Mouse (Mus musculus): ENCODE data around the gene Tcp1.

DNA sequence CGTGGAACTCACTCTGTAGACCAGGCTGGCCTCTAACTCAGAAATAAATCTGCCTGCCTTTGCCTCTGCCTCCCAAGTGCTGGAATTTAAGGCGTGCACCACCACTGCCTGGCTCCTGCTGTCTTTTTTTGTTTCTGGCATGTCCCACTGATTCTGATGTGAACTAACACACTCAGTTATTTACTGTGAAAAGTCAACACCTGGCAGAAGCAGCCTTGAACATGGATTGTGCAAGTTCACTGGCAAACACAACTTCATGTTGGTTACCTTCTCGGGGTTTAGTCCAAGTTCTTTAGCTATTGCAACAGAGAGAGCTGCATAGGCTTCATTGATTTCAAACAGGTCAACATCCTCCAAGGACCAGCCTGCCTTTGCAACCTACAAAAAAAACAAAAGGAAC, 9.5 kb downstream of the Tcp1 start:
- TF ChIP-seq CHD2 (IDR thresholded peaks at IDR 0.05; ENCODE audit: low read depth, low read length) (no peak), ZNF384 (IDR thresholded peaks at IDR 0.05; ENCODE audit: low read depth, low read length) (no peak), HCFC1 (IDR thresholded peaks at IDR 0.05; ENCODE audit: borderline replicate concordance, insufficient read depth, low read length) (no peak), ZC3H11A (IDR thresholded peaks at IDR 0.05; ENCODE audit: borderline replicate concordance, low read depth, low read length) (no peak)
